Mouse (Mus musculus) heart, postnatal 0 days (tissue): ENCODE measurements around the gene Alg12. TPM values are rescaled to one million over a fixed set of nuclear protein-coding genes. Genes with fewer than 3 reads are reported as not detected.
"Not testable (repeated sequence)": the region's sequence is repeated elsewhere in the genome, so short reads cannot be mapped to it uniquely, and the experiment has no call there.

Experiments used
- ATAC-seq: fragments of 200-750 bp; cut with Nextera tagmentation; 2 replicates; pipeline ENCODE4 v1.8.0; 2017; ENCODE audit warnings: low read depth, moderate number of reproducible peaks, moderate library complexity; ENCODE audit not compliant: insufficient read depth
- DNase-seq: peaks from one replicate; pipeline ENCODE4 v3.0.0-alpha.2; 2016; ENCODE audit warnings: low spot score
- H3K27ac ChIP-seq: fragments of 300-500 bp; sonication (generic); 2 replicates; pipeline ENCODE4 v1.5.1; 2014; ENCODE audit warnings: low read depth, mild to moderate bottlenecking
- H3K27me3 ChIP-seq: fragments of 300-500 bp; sonication (generic); 2 replicates; pipeline ENCODE4 v1.6.1; 2014; ENCODE audit warnings: low read length, mixed read lengths; ENCODE audit not compliant: control insufficient read depth, insufficient read depth
- H3K36me3 ChIP-seq: fragments of 300-500 bp; sonication (generic); replicated peaks from 2 replicates; pipeline ENCODE4 v1.6.1; 2014; ENCODE audit warnings: low read length, mixed read lengths; ENCODE audit not compliant: control insufficient read depth, insufficient read depth
- H3K4me1 ChIP-seq: fragments of 300-500 bp; sonication (generic); 2 replicates; pipeline ENCODE4 v1.6.1; 2014; ENCODE audit warnings: antibody characterized with exemption; ENCODE audit not compliant: control insufficient read depth, insufficient read depth
- H3K4me2 ChIP-seq: fragments of 300-500 bp; sonication (generic); 2 replicates; pipeline ENCODE4 v1.6.1; 2014; ENCODE audit warnings: low read depth, mild to moderate bottlenecking, low read length, moderate library complexity
- H3K4me3 ChIP-seq: fragments of 300-500 bp; sonication (generic); 2 replicates; pipeline ENCODE4 v1.5.1; 2014; ENCODE audit warnings: low read depth, low read length
- H3K9ac ChIP-seq: fragments of 300-500 bp; sonication (generic); replicated peaks from 2 replicates; pipeline ENCODE4 v1.6.1; 2014; ENCODE audit warnings: low read depth, low read length, mixed read lengths
- H3K9me3 ChIP-seq: fragments of 300-500 bp; sonication (generic); replicated peaks from 2 replicates; pipeline ENCODE4 v1.6.1; 2016; ENCODE audit warnings: low read length; ENCODE audit not compliant: control insufficient read depth
- CTCF ChIP-seq: IDR thresholded peaks from 2 replicates; pipeline ENCODE4 v1.5.1; 2016; ENCODE audit warnings: antibody characterized with exemption, control low read depth, low read depth
- EP300 ChIP-seq: IDR thresholded peaks from 2 replicates; pipeline ENCODE4 v1.6.1; 2016; ENCODE audit warnings: antibody characterized with exemption, low read depth
- WGBS: fragments of 180-500 bp; shearing (Covaris S2); extraction: QIAGEN DNeasy Blood & Tissue Kit; methylation state at CpG from one replicate; pipeline ENCODE4 v1.1.7; 2014; 5-methylcytosine and 5-hydroxymethylcytosine counted together
- polyA plus RNA-seq: library from polyadenylated mRNA; unstranded; fragments of >200 nt; fragmentation: Nextera tagmentation; extraction: Ambion mirVana; gene quantifications from 2 replicates; pipeline ENCODE4 v1.2.1, GENCODE M21; 2015
- total RNA-seq: library from RNA; depleted of rRNA; stranded (reverse); fragments of >200 nt; gene quantifications from 2 replicates; pipeline ENCODE4 v1.2.3, GENCODE M21; 2014; ENCODE audit warnings: low replicate concordance

Gene Alg12
- total and polyA plus RNA-seq, 2 experiments from 2014 or later = 6.4 to 21.8 TPM

DNA sequence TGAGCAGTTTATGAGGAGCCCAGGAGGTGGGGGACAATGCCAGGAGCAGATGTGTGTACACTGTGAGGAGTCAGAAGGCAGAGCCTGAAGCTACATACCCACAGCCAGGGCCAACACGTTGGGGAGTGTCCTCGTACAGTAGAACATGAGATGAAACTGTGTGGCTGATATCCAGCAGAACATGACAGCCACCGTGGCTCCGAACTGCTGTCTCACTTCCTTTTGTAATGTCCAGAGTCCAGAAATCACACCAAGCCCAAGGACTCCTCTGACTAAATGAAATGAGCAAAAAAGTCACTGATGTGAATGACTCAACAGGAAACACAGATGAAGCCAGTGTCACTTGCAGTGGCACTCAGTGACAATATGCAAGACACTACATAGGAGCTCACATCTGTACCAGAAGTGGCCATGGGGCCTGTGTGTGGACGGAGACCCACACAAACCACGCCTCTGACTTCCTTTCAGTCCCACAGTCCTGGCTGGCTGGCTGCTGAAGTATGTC, 3.9 kb downstream of the Alg12 start:
- Histone ChIP-seq H3K27me3 (no peaks in the 10 kb centered on the region), H3K9ac (no peak overlapping the region), H3K9me3 (no peaks in the 10 kb centered on the region), H3K27ac (no peak overlapping the region), H3K36me3 (peaks cover 42% of the 10 kb centered on the region), H3K4me2 (no peak overlapping the region), H3K4me3 (no peak overlapping the region), H3K4me1 (peaks cover 9% of the 10 kb centered on the region)
- no peak for TF ChIP-seq CTCF
- no peak for TF ChIP-seq EP300
- 83% methylated on average over 6 of the region's 6 CpGs for WGBS
- DNase-seq (no peak), ATAC-seq (no peak)

GRCm38 (mm10) chr15:88814411-88815047, 4.6 kb downstream of the Alg12 start:
- Histone ChIP-seq H3K9ac (no peak overlapping the region), H3K36me3 (peaks cover 42% of the 10 kb centered on the region), H3K27ac (no peak overlapping the region), H3K27me3 (no peaks in the 10 kb centered on the region), H3K4me2 (no peak overlapping the region), H3K4me1 (peaks cover 5% of the 10 kb centered on the region; the same call in 1 of the 2 replicates), H3K9me3 (no peaks in the 10 kb centered on the region), H3K4me3 (no peak overlapping the region)
- 96% methylated on average over 11 of the region's 11 CpGs for WGBS
- ATAC-seq = no peak
- TF ChIP-seq EP300 (no peak), CTCF (0 out of 2 replicates have a peak, but pooled peaks have one; percentile 7)
- no peak for DNase-seq

- 96% methylated on average over 2 of the region's 2 CpGs for WGBS
- not testable (repeated sequence) for DNase-seq
- peaks cover 45% of the 10 kb centered on the region for H3K36me3 ChIP-seq
These were observed 5.2 kb downstream of the Alg12 start for GRCm38 (mm10) chr15:88813873-88814272.

GRCm38 (mm10) chr15:88813262-88813661, 5.9 kb downstream of the Alg12 start:
- Histone ChIP-seq H3K4me1 (0 out of 2 replicates have a peak, but pooled peaks cover under 1% of the 10 kb centered on the region), H3K4me2 (no peak overlapping the region), H3K27me3 (no peaks in the 10 kb centered on the region), H3K36me3 (peaks cover 48% of the 10 kb centered on the region), H3K27ac (no peak overlapping the region), H3K9ac (no peak overlapping the region), H3K4me3 (no peak overlapping the region), H3K9me3 (no peaks in the 10 kb centered on the region)
- 95% methylated on average over 3 of the region's 3 CpGs for WGBS
- DNase-seq (no peak), ATAC-seq (no peak)
- TF ChIP-seq CTCF = no peak

More at GRCm38 (mm10) chr15:88813873-88814272, 5.2 kb downstream of the Alg12 start:
- not testable (repeated sequence) for H3K4me1 ChIP-seq, ATAC-seq, H3K4me2 ChIP-seq, H3K9me3 ChIP-seq, H3K9ac ChIP-seq, H3K27me3 ChIP-seq, H3K4me3 ChIP-seq, H3K27ac ChIP-seq

- no peak for TF ChIP-seq EP300
- no peak for TF ChIP-seq CTCF
- WGBS = 94% methylated on average over 2 of the region's 2 CpGs
- Histone ChIP-seq H3K4me1 (no peaks in the 10 kb centered on the region), H3K27ac (no peak overlapping the region), H3K4me3 (no peak overlapping the region), H3K4me2 (no peak overlapping the region), H3K36me3 (peaks cover 56% of the 10 kb centered on the region), H3K27me3 (no peaks in the 10 kb centered on the region), H3K9ac (no peak overlapping the region), H3K9me3 (no peaks in the 10 kb centered on the region)
- ATAC-seq (no peak), DNase-seq (no peak)
These were observed 8.7 kb downstream of the Alg12 start for GRCm38 (mm10) chr15:88810369-88810768.

GRCm38 (mm10) chr15:88808121-88808520, 11.0 kb downstream of the Alg12 start:
- no peak overlapping the region for H3K4me2 ChIP-seq
- H3K36me3 ChIP-seq = peaks cover 44% of the 10 kb centered on the region
- no peaks in the 10 kb centered on the region for H3K27me3 ChIP-seq
- H3K4me3 ChIP-seq = no peak overlapping the region
- TF ChIP-seq EP300 = no peak
- TF ChIP-seq CTCF = no peak
- no peak for ATAC-seq
- H3K4me1 ChIP-seq = no peaks in the 10 kb centered on the region
- H3K9me3 ChIP-seq = no peaks in the 10 kb centered on the region
- DNase-seq = no peak
- H3K9ac ChIP-seq = no peak overlapping the region
- no peak overlapping the region for H3K27ac ChIP-seq
- WGBS = 89% methylated on average over 8 of the region's 8 CpGs
